9 mouse cellular contexts compared by ENCODE assay signal in the genomic region with DNA sequence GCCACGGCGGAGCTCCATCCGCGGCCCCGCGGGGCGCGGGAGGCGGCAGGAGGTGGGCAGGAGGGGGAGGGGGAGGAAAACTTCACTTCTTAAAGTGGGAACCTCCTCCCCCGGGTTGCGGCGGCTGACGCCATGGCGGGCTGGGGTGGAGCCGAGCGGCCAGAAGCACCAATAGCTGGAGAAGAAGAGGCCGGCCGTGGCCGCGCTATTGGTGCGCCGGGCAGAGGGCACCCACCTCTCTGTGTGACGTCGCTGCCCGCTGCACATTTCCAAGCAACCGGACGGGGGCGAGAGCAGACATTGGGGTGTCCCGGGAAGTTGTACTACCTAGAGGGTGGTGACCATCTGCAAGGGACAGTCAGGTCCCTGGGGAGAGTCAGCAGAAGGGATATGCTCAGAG. TPM values are rescaled to one million over a fixed set of nuclear protein-coding genes. Genes with fewer than 3 reads are reported as not detected.
DNase-seq lines count a peak whose midpoint lies in the region; ATAC-seq and TF ChIP-seq lines count a peak whose summit lies in the region.
"Not testable (repeated sequence)": the region's sequence is repeated elsewhere in the genome, so short reads cannot be mapped to it uniquely, and the experiment has no call there.
"Had no signal": no experiment of that assay in that cellular context is flagged by ENCODE, and none has a peak within 500 bp of the region (broad histone marks: within the 10 kb centered on the region; RNA-seq: fewer than 3 reads in every experiment).

A gene (minus strand): TSS at position 189 of the 400 bp plus-strand sequence.

- H3K9ac ChIP-seq in embryonic facial prominence, embryonic 13.5 days; forebrain, postnatal 0 days; hindbrain, embryonic 12.5 days; kidney, embryonic 15.5 days; liver, embryonic 11.5 days (ENCODE audit: low read depth, low read length); neural tube, embryonic 13.5 days: not testable (repeated sequence)

- not testable (repeated sequence) for H3K36me3 ChIP-seq in embryonic facial prominence, embryonic 13.5 days; forebrain, postnatal 0 days (ENCODE audit: insufficient read depth); hindbrain, embryonic 12.5 days; kidney, embryonic 15.5 days; liver, embryonic 11.5 days (ENCODE audit: control insufficient read depth, insufficient read depth, low read length); neural tube, embryonic 13.5 days

- DNase-seq in forebrain, postnatal 0 days; liver, embryonic 11.5 days (ENCODE audit: low spot score): not testable (repeated sequence)

- H3K4me2 ChIP-seq in embryonic facial prominence, embryonic 13.5 days; forebrain, postnatal 0 days (ENCODE audit: low read depth); hindbrain, embryonic 12.5 days (replicated peaks); kidney, embryonic 15.5 days; liver, embryonic 11.5 days; neural tube, embryonic 13.5 days: not testable (repeated sequence)

- H3K27me3 ChIP-seq in embryonic facial prominence, embryonic 13.5 days; forebrain, postnatal 0 days (ENCODE audit: insufficient read depth, low read length); hindbrain, embryonic 12.5 days; kidney, embryonic 15.5 days; liver, embryonic 11.5 days (replicated peaks; ENCODE audit: control insufficient read depth, insufficient read depth, low read length); neural tube, embryonic 13.5 days: not testable (repeated sequence)

- not testable (repeated sequence) for H3K4me1 ChIP-seq in embryonic facial prominence, embryonic 13.5 days; forebrain, postnatal 0 days (ENCODE audit: insufficient read depth); hindbrain, embryonic 12.5 days; kidney, embryonic 15.5 days; liver, embryonic 11.5 days (replicated peaks; ENCODE audit: control insufficient read depth, insufficient read depth, low read length); neural tube, embryonic 13.5 days (replicated peaks)

- H3K4me3 ChIP-seq in embryonic facial prominence, embryonic 13.5 days; forebrain, postnatal 0 days (ENCODE audit: low read depth, low read length); hindbrain, embryonic 12.5 days; kidney, embryonic 15.5 days (replicated peaks); liver, embryonic 11.5 days (ENCODE audit: low read depth, low read length); neural tube, embryonic 13.5 days: not testable (repeated sequence)

- not testable (repeated sequence) for H3K27ac ChIP-seq in embryonic facial prominence, embryonic 13.5 days; forebrain, postnatal 0 days (ENCODE audit: low read depth, low read length); hindbrain, embryonic 12.5 days; kidney, embryonic 15.5 days; liver, embryonic 11.5 days (ENCODE audit: low read depth, low read length); neural tube, embryonic 13.5 days (replicated peaks)

- H3K9me3 ChIP-seq in embryonic facial prominence, embryonic 13.5 days; forebrain, postnatal 0 days (ENCODE audit: low read length); hindbrain, embryonic 12.5 days (replicated peaks); kidney, embryonic 15.5 days (replicated peaks); liver, embryonic 11.5 days (ENCODE audit: control insufficient read depth, low read length); neural tube, embryonic 13.5 days: not testable (repeated sequence)

- WGBS in embryonic facial prominence, embryonic 13.5 days, result no CpG with 5 or more reads among the region's 29 CpGs
- no CpG with 5 or more reads among the region's 29 CpGs for WGBS in forebrain, postnatal 0 days
- WGBS in hindbrain, embryonic 12.5 days, result no CpG with 5 or more reads among the region's 29 CpGs
- WGBS in kidney, embryonic 15.5 days, result no CpG with 5 or more reads among the region's 29 CpGs
- no CpG with 5 or more reads among the region's 29 CpGs for WGBS in liver, embryonic 11.5 days
- no CpG with 5 or more reads among the region's 29 CpGs for WGBS in neural tube, embryonic 13.5 days

- TF ChIP-seq CTCF in forebrain, postnatal 0 days (IDR thresholded peaks at IDR 0.05; ENCODE audit: low read depth), result not testable (repeated sequence)

- ATAC-seq in embryonic facial prominence, embryonic 13.5 days (ENCODE audit: insufficient number of reproducible peaks, insufficient read depth, low FRiP score, low TSS enrichment, low read depth), result peak; percentile 97
- ATAC-seq in forebrain, postnatal 0 days, result peak; percentile 99
- peak; percentile 99 for ATAC-seq in hindbrain, embryonic 12.5 days (ENCODE audit: low FRiP score)
- peak; percentile 98 for ATAC-seq in kidney, embryonic 15.5 days (replicated peaks; ENCODE audit: low FRiP score)
- peak; percentile 97 for ATAC-seq in liver, embryonic 11.5 days (replicated peaks; ENCODE audit: low FRiP score)
- ATAC-seq in megakaryocyte progenitor cell, adult 5-6 weeks (replicated peaks; ENCODE audit: poor library complexity), result peak; percentile 81
- ATAC-seq in neural tube, embryonic 13.5 days (ENCODE audit: low read depth), result peak; percentile 99

RNA-seq across cellular contexts. Expression of the gene that starts here (rescaled TPM):
- polyA plus RNA-seq in embryonic facial prominence, embryonic 13.5 days (2015; fragmentation: Nextera tagmentation; extraction: Ambion mirVana), result not detected in 2 replicates
- total RNA-seq in forebrain, postnatal 0 days (2014; rRNA removed), result not detected in 2 replicates
- polyA plus RNA-seq in forebrain, postnatal 0 days (2015; fragmentation: Nextera tagmentation; extraction: Ambion mirVana), result not detected in 2 replicates
- polyA plus RNA-seq in hindbrain, embryonic 12.5 days (2016; fragmentation: Nextera tagmentation; extraction: Ambion mirVana), result not detected in 2 replicates
- polyA plus RNA-seq in kidney, embryonic 15.5 days (2015; fragmentation: Nextera tagmentation; extraction: Ambion mirVana), result not detected in 2 replicates
- polyA plus RNA-seq in liver, embryonic 11.5 days (2014; fragmentation: Nextera tagmentation; extraction: Ambion mirVana), result not detected in 2 replicates
- total RNA-seq in megakaryocyte progenitor cell, adult 5-6 weeks (2015), result 5.6 and 7.4 TPM in 2 replicates
- total RNA-seq in megakaryocyte progenitor cell, adult 5-6 weeks (2017), result 8.0 and 11.4 TPM in 2 replicates
- not detected in 2 replicates for polyA plus RNA-seq in neural tube, embryonic 13.5 days (2015; fragmentation: Nextera tagmentation; extraction: Ambion mirVana)
- polyA plus RNA-seq: hindbrain, embryonic 10.5 days; myocyte had no signal

Comparison
In these comparisons a context has a peak if more than half of its experiments do, and no peak if none do; other contexts are left out.
1. Peak in ATAC-seq in embryonic facial prominence, embryonic 13.5 days; RNA of the gene not detected or under 1 TPM.
2. Peak in ATAC-seq in forebrain, postnatal 0 days; RNA of the gene not detected or under 1 TPM.
3. Peak in ATAC-seq in hindbrain, embryonic 12.5 days; RNA of the gene not detected or under 1 TPM.
4. Peak in ATAC-seq in kidney, embryonic 15.5 days; RNA of the gene not detected or under 1 TPM.
5. Peak in ATAC-seq in liver, embryonic 11.5 days; RNA of the gene not detected or under 1 TPM.
6. Peak in ATAC-seq in neural tube, embryonic 13.5 days; RNA of the gene not detected or under 1 TPM.